Mouse (Mus musculus): ENCODE data around the gene Arl5a.

The Arl5a gene

GRCm38 (mm10) chr2:52423611-52424247 lies 972 bp downstream of the Arl5a start:
- no peak for DNase-seq (ENCODE audit: extremely low spot score, low spot score)

GRCm38 (mm10) chr2:52422871-52423610 lies 1.7 kb downstream of the Arl5a start:
- DNase-seq (ENCODE audit: extremely low spot score, low spot score), result no peak

- no peak for DNase-seq (ENCODE audit: extremely low spot score, low spot score)
Observed at GRCm38 (mm10) chr2:52421197-52421596, 3.5 kb downstream of the Arl5a start.

GRCm38 (mm10) chr2:52420001-52420710 lies 4.5 kb downstream of the Arl5a start:
- DNase-seq (ENCODE audit: extremely low spot score, low spot score), result no peak

- DNase-seq (ENCODE audit: extremely low spot score, low spot score), result no peak
Observed at GRCm38 (mm10) chr2:52419295-52419694, 5.4 kb downstream of the Arl5a start.

GRCm38 (mm10) chr2:52412524-52413037 lies 12.1 kb downstream of the Arl5a start:
- no peak for DNase-seq (ENCODE audit: extremely low spot score, low spot score)

- no peak for DNase-seq (ENCODE audit: extremely low spot score, low spot score)
Observed at GRCm38 (mm10) chr2:52406480-52406879, 18.2 kb downstream of the Arl5a start.

GRCm38 (mm10) chr2:52405238-52405637 lies 19.5 kb downstream of the Arl5a start:
- DNase-seq (ENCODE audit: extremely low spot score, low spot score), result no peak

GRCm38 (mm10) chr2:52394529-52394928 lies 30.2 kb downstream of the Arl5a start:
- DNase-seq (ENCODE audit: extremely low spot score, low spot score), result no peak

- no peak for DNase-seq (ENCODE audit: extremely low spot score, low spot score)
Observed at GRCm38 (mm10) chr2:52390415-52390975, 34.2 kb downstream of the Arl5a start.

GRCm38 (mm10) chr2:52389975-52390374 lies 34.7 kb downstream of the Arl5a start:
- DNase-seq (ENCODE audit: extremely low spot score, low spot score), result no peak

GRCm38 (mm10) chr2:52386451-52386850 lies 38.2 kb downstream of the Arl5a start:
- no peak for DNase-seq (ENCODE audit: extremely low spot score, low spot score)

GRCm38 (mm10) chr2:52386037-52386436 lies 38.7 kb downstream of the Arl5a start:
- DNase-seq (ENCODE audit: extremely low spot score, low spot score), result no peak

- no peak for DNase-seq (ENCODE audit: extremely low spot score, low spot score)
Observed at GRCm38 (mm10) chr2:52378848-52379261, 45.8 kb downstream of the Arl5a start.

GRCm38 (mm10) chr2:52378448-52378804 lies 46.3 kb downstream of the Arl5a start, which contains the start of gene Neb:
Gene Neb (minus strand): TSS chr2:52378474.
- no peak for DNase-seq (ENCODE audit: extremely low spot score, low spot score)

- no peak for DNase-seq (ENCODE audit: extremely low spot score, low spot score)
Observed at GRCm38 (mm10) chr2:52377706-52378447, 46.8 kb downstream of the Arl5a start.

- no peak for DNase-seq (ENCODE audit: extremely low spot score, low spot score)
Observed at GRCm38 (mm10) chr2:52374706-52375105, 50.0 kb downstream of the Arl5a start.

GRCm38 (mm10) chr2:52372480-52372879 lies 52.2 kb downstream of the Arl5a start:
- DNase-seq (ENCODE audit: extremely low spot score, low spot score), result no peak

GRCm38 (mm10) chr2:52372080-52372479 lies 52.6 kb downstream of the Arl5a start:
- no peak for DNase-seq (ENCODE audit: extremely low spot score, low spot score)

GRCm38 (mm10) chr2:52371066-52371465 lies 53.6 kb downstream of the Arl5a start:
- no peak for DNase-seq (ENCODE audit: extremely low spot score, low spot score)

GRCm38 (mm10) chr2:52369622-52370021 lies 55.1 kb downstream of the Arl5a start:
- no peak for DNase-seq (ENCODE audit: extremely low spot score, low spot score)

Data from neural tube, embryonic 10.5 days (tissue).